Mouse (Mus musculus) brain, embryonic 14.5 days (tissue): ENCODE data around the gene Tprgl.

Experiments used
- CTCF ChIP-seq: fragments of 200-500 bp; IDR thresholded peaks from 2 replicates; pipeline ENCODE4 v1.5.1; 2012; ENCODE audit warnings: inconsistent platforms, mild to moderate bottlenecking, moderate library complexity, borderline replicate concordance; ENCODE audit not compliant: insufficient read depth, insufficient read length; ENCODE audit errors: extremely low read depth
- POLR2A ChIP-seq: fragments of 200-500 bp; IDR thresholded peaks from 2 replicates; pipeline ENCODE4 v1.6.1; 2012; ENCODE audit warnings: mild to moderate bottlenecking, inconsistent platforms, borderline replicate concordance; ENCODE audit not compliant: poor library complexity, insufficient read depth, insufficient read length, severe bottlenecking; ENCODE audit errors: extremely low read depth

- TF ChIP-seq POLR2A, result no peak
- TF ChIP-seq CTCF, result no peak
Measured at GRCm38 (mm10) chr4:154116421-154116820, 44.0 kb downstream of the Tprgl start.
